Mouse (Mus musculus) thymus, postnatal 4 days (tissue): Measurements from ENCODE around the gene Slc28a1.
"Not testable (repeated sequence)": the region's sequence is repeated elsewhere in the genome, so short reads cannot be mapped to it uniquely, and the experiment has no call there.

Experiments used
- DNase-seq: peaks from one replicate; pipeline ENCODE4 v3.0.0; 2021

Gene Slc28a1

GRCm38 (mm10) chr7:81173931-81174330 is 59.3 kb downstream of the Slc28a1 start:
- DNase-seq = no peak

GRCm38 (mm10) chr7:81174654-81175053 is 60.1 kb downstream of the Slc28a1 start:
- no peak for DNase-seq

- DNase-seq = no peak
These were observed 61.7 kb downstream of the Slc28a1 start for GRCm38 (mm10) chr7:81176187-81176769.

GRCm38 (mm10) chr7:81179494-81179893 is 64.9 kb downstream of the Slc28a1 start:
- DNase-seq = peak; percentile 32

- DNase-seq = no peak
These were observed 68.0 kb downstream of the Slc28a1 start for GRCm38 (mm10) chr7:81182492-81183175.

GRCm38 (mm10) chr7:81183181-81183580 is 68.6 kb downstream of the Slc28a1 start:
- no peak for DNase-seq

- no peak for DNase-seq
These were observed 69.5 kb downstream of the Slc28a1 start for GRCm38 (mm10) chr7:81184136-81184535.

- DNase-seq = no peak
These were observed 70.1 kb downstream of the Slc28a1 start for GRCm38 (mm10) chr7:81184651-81185050.

GRCm38 (mm10) chr7:81186036-81186435 is 71.4 kb downstream of the Slc28a1 start:
- not testable (repeated sequence) for DNase-seq

GRCm38 (mm10) chr7:81189180-81189579 is 74.6 kb downstream of the Slc28a1 start:
- no peak for DNase-seq

- DNase-seq = no peak
These were observed 80.9 kb downstream of the Slc28a1 start for GRCm38 (mm10) chr7:81195509-81195908.

- DNase-seq = no peak
These were observed 82.2 kb downstream of the Slc28a1 start for GRCm38 (mm10) chr7:81196796-81197195.

- DNase-seq = no peak
These were observed 83.9 kb downstream of the Slc28a1 start for GRCm38 (mm10) chr7:81198538-81198937.

GRCm38 (mm10) chr7:81199109-81199508 is 84.5 kb downstream of the Slc28a1 start:
- DNase-seq = no peak

- no peak for DNase-seq
These were observed 85.2 kb downstream of the Slc28a1 start for GRCm38 (mm10) chr7:81199757-81200156.

GRCm38 (mm10) chr7:81202389-81202788 is 87.8 kb downstream of the Slc28a1 start:
- no peak for DNase-seq

GRCm38 (mm10) chr7:81203576-81203975 is 89.0 kb downstream of the Slc28a1 start:
- DNase-seq = not testable (repeated sequence)

GRCm38 (mm10) chr7:81208944-81209343 is 94.3 kb downstream of the Slc28a1 start:
- DNase-seq = peak; percentile 82

GRCm38 (mm10) chr7:81209979-81210685 is 95.5 kb downstream of the Slc28a1 start:
- no peak for DNase-seq

- peak; percentile 27 for DNase-seq
These were observed 97.2 kb downstream of the Slc28a1 start for GRCm38 (mm10) chr7:81211760-81212159.

GRCm38 (mm10) chr7:81212261-81212681 is 97.7 kb downstream of the Slc28a1 start:
- peak; percentile 75 for DNase-seq

GRCm38 (mm10) chr7:81212697-81213346 is 98.2 kb downstream of the Slc28a1 start:
- DNase-seq = peak; percentile 97
